13 mouse cellular contexts compared by ENCODE assay signal in the genomic region with DNA sequence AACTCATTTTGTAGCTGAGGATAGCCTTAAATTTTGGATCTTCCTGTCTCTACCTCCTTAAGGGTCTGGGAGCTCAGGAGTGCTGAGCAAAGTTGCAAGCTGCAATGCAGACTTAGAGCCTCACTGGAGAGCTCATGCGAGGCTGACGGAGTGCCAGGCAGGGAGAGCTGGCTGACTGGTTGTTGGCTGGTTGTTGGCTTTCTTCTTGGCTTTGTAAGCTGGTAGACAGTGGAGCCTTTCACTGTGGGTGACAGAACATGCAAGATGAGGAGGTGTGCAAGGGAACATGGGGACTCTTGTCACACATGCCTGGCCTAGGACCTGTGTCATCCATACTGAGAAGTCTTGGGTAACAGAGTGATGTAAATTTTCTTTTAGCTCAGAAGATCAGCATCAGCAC.
"Had no signal": no experiment of that assay in that cellular context is flagged by ENCODE, and none has a peak within 500 bp of the region (broad histone marks: within the 10 kb centered on the region; RNA-seq: fewer than 3 reads in every experiment).

No protein-coding gene starts in this region.

- H3K9ac ChIP-seq: liver, embryonic 15.5 days; midbrain, embryonic 13.5 days had no signal

- H3K4me1 ChIP-seq: liver, embryonic 15.5 days had no signal

- H3K36me3 ChIP-seq: liver, embryonic 15.5 days; midbrain, embryonic 13.5 days had no signal

- H3K4me2 ChIP-seq: liver, embryonic 11.5 days; liver, embryonic 15.5 days; midbrain, embryonic 13.5 days had no signal

- DNase-seq: kidney, postnatal 36 days; layer of hippocampus, adult 9-11 months; layer of hippocampus, postnatal 36 days; lung, adult 2 months; lung, postnatal 36 days; spleen, adult 18-20 months; thymus, adult 18-20 months; thymus, postnatal 14 days had no signal

- H3K27ac ChIP-seq: kidney, postnatal 0 days; liver, embryonic 15.5 days; midbrain, embryonic 13.5 days had no signal

- H3K9me3 ChIP-seq: liver, embryonic 15.5 days; midbrain, embryonic 13.5 days had no signal

- H3K27me3 ChIP-seq: liver, embryonic 15.5 days had no signal

- H3K4me3 ChIP-seq: liver, embryonic 15.5 days; midbrain, embryonic 13.5 days had no signal

- ATAC-seq: lung, postnatal 0 days; midbrain, embryonic 13.5 days had no signal
